Mouse (Mus musculus) mouse embryonic stem cell (cell line): Measurements from ENCODE around the gene Plcb1.

Experiments used
- in situ Hi-C, 2 experiments: fragments of 300-500 bp; cut with MboI; formaldehyde crosslinking; loops; 1 replicate in 1 of 2; 3 replicates in 1 of 2; pipeline ENCODE4 v1.14.3; 2019 to 2020; ENCODE audit warnings: low sequenced_read_pairs in 2 of 2, low pct_unique_long_range_greater_than_20kb in 1 of 2, mixed read lengths in 1 of 2; ENCODE audit not compliant: unreplicated experiment in 1 of 2

The Plcb1 gene

GRCm38 (mm10) chr2:135208890-135209289 is 423.0 kb downstream of the Plcb1 start:
- in situ Hi-C loops, result no loop called here

DNA sequence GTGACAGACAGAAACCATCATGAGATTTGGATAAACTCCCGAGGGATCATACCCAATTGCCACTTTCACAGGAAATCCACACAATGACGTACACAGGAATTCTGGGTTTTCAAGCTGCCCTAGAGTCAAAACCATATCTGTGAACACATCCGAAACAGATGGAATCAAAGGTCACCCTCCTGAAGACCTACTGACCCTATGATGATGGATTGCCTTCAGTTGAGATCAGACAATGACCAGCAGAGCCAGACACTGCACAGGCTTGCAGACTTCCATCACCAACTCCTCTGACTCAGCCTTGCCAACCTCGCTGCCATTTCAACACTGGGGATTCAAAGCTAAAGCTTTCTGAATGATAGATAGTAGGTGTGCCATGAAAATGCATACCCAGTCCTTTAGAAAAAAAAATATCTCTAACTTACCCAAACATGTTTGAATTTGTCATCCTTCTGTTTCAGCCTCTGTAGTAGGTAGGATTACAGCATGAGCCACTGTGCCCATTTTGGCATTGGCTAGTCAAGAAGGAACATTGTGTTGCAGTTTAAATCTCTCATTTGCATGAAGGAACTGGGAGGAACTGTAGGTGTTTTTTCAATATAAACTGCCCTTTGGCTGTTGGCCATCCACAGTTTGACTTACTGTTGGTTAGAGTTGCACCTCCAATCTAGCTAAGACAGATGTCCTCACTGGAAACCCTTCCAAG is 429.0 kb downstream of the Plcb1 start:
- in situ Hi-C loops, result no loop called here

GRCm38 (mm10) chr2:135219406-135219805 is 433.5 kb downstream of the Plcb1 start:
- in situ Hi-C loops, result no loop called here

DNA sequence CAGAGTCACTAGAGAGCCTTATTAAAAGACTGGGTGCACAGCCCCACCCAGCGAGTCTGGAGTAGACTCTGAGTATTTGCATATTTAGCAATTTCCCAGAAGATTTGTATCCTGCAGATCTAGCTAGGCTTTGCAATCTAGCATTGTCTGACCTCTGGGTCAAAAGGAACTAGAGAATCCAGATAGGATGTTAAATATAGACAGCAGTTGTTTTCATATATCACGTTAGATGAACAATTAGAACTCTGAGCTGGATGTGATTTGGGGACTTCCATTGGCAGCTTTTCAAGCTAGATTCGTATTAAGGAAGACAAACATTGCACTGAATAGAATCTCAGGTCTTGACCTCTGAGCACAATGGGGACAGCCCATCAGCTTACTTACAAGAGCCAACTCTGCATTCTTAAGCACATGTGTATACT is 439.7 kb downstream of the Plcb1 start:
- in situ Hi-C loops, result no loop called here

- in situ Hi-C loops, result no loop called here
Observed at GRCm38 (mm10) chr2:135230262-135230661, 444.4 kb downstream of the Plcb1 start.

DNA sequence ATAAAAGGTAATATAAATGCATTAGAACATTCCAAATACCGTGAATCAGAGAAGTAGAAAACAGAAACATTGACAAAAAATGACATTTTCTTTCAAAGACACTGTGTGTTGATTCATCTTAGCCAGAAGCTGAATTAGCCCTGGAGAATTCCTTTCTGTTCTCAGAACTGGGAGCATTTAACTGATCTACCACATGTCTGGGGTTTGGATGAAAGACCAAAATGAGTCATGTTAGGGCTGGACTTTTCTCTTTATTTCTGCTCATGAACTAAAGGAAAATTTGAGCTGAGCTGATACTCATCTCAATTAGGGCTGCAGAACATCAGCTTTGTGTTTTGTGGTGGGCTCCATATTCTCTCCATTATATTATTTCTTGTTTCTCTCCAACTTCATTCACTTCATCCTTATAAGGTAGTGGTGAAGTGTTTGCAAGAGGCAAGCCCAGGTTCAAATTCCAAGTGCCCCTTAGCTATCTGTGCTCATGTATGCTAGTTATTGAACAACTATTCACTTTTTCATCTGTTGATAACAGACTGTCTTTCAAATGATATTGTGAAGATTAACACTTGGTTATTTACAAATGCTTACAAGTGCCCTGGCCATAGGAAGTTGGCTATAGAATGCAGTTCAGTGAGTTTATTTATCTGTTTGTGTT is 456.9 kb downstream of the Plcb1 start:
- in situ Hi-C loops, result no loop called here

- in situ Hi-C loops, result no loop called here
Observed at GRCm38 (mm10) chr2:135243764-135244163, 457.9 kb downstream of the Plcb1 start.

- in situ Hi-C loops, result no loop called here
Observed at GRCm38 (mm10) chr2:135249925-135250324, 464.1 kb downstream of the Plcb1 start.

DNA sequence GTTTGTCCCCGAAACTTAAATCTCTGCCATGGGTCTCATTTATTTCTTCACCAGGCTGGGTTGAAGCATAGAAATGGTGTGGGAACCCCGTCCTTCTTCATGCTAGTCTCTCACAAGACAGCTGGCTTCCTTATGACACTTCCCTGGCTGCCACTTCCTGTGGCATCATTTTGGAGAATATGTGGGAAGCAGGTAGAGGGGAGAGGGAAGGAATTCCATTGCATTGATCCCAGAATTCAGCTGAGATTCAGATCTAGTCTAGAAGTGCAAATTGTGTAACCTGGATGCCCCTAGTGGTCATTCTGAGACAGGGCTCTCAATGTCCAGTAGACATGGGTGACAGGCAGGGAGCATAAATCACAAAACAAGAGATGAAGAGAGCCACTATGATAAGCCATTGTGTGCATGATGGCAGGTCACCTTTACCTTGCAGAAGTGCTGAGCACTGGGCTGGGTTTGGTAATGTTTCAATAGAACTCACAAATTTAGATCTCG is 466.0 kb downstream of the Plcb1 start:
- in situ Hi-C loops, result no loop called here

- in situ Hi-C loops, result no loop called here
Observed at GRCm38 (mm10) chr2:135259136-135259535, 473.3 kb downstream of the Plcb1 start.

- in situ Hi-C loops, result no loop called here
Observed at GRCm38 (mm10) chr2:135263943-135264342, 478.1 kb downstream of the Plcb1 start.

DNA sequence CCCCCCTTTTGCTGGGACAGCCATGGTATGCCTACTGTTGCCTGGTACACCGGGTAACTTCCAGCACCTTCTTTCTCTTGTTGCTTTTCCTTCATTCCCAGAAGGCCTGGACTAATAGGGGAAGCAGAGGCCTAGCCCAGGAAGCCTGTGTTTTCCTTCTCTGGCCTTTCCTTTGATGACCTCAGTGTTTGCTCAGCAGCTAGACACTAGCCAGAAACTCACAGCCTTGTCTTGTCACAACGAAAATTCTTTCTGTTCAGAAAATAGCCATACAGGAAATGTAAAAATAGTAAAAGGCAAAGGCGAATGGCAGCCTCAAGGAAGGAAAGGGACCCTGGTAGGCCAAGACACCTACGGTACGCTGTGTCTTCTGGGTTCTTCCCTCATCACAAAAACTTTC is 489.1 kb downstream of the Plcb1 start:
- in situ Hi-C loops, result no loop called here

GRCm38 (mm10) chr2:135278506-135278905 is 492.6 kb downstream of the Plcb1 start:
- in situ Hi-C loops, result no loop called here

DNA sequence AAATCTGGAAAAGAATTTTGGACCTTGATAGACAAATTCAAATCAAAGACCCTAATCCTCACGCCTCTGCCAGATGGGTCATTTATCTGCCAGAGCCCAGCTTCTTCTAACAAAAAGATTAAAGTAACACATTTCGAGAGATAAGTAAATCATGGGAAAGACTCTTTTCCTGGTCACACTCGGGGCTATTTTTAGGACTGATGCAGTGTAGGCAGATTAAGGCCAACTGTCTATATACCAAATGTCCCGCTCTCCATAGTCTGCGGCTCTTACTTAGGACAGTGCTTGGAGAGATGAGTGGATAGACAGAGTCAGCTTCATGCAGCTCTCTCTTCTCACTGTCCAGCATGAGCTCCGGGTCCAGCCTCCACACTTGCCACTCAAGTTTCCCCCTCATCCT is 493.2 kb downstream of the Plcb1 start:
- in situ Hi-C loops, result no loop called here

GRCm38 (mm10) chr2:135283783-135284182 is 497.9 kb downstream of the Plcb1 start:
- in situ Hi-C loops, result no loop called here

GRCm38 (mm10) chr2:135296184-135296769 is 510.4 kb downstream of the Plcb1 start:
- in situ Hi-C loops, result no loop called here

GRCm38 (mm10) chr2:135300480-135300879 is 514.6 kb downstream of the Plcb1 start:
- in situ Hi-C loops, result no loop called here

DNA sequence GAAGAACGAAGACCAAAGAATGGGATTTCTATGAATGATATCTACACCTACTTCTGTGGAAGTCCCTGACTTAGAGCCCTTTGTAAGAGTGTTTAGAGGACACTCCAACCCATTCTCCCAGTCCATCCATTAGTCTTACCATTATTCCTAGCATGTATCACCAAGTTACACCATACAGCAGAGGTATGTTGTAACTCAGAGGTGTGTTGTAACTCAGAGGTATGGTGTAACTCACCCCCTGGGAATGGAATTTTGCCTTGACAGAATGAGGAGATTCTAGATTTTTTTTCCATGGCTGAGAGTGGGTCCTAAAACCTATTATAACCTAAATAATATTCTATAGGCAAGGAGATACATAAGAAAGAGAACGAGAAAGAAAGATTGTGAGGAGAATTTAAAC is 516.6 kb downstream of the Plcb1 start:
- in situ Hi-C loops, result no loop called here

GRCm38 (mm10) chr2:135305186-135305585 is 519.3 kb downstream of the Plcb1 start:
- in situ Hi-C loops, result no loop called here
